Mouse (Mus musculus) myocyte (in vitro differentiated cells): ENCODE measurements around the gene 1700016D06Rik. TPM values are rescaled to one million over a fixed set of nuclear protein-coding genes. Genes with fewer than 3 reads are reported as not detected.

ENCODE experiments used
- H3K27me3 ChIP-seq: one replicate; pipeline ENCODE4 v1.6.1; 2011; ENCODE audit not compliant: control insufficient read depth, insufficient read depth, insufficient read length
- H3K36me3 ChIP-seq: one replicate; pipeline ENCODE4 v1.6.1; 2011; ENCODE audit not compliant: control insufficient read depth, insufficient read depth
- H3K4me2 ChIP-seq: one replicate; pipeline ENCODE4 v1.6.1; 2011; ENCODE audit warnings: low read depth, control low read depth
- H3K4me3 ChIP-seq: one replicate; pipeline ENCODE4 v1.5.1; 2011; ENCODE audit warnings: mild to moderate bottlenecking, control low read depth, moderate library complexity
- H3K79me2 ChIP-seq: one replicate; pipeline ENCODE4 v1.6.1; 2011; ENCODE audit not compliant: control insufficient read depth, insufficient read depth
- H3ac ChIP-seq: one replicate; pipeline ENCODE4 v1.6.1; 2011; ENCODE audit not compliant: control insufficient read depth, insufficient read length
- CEBPB ChIP-seq: IDR thresholded peaks from 2 replicates; pipeline ENCODE4 v1.6.1; 2011; ENCODE audit warnings: mild to moderate bottlenecking, moderate library complexity; ENCODE audit not compliant: poor library complexity, insufficient read depth, severe bottlenecking
- E2F4 ChIP-seq: IDR thresholded peaks from one replicate; pipeline ENCODE4 v1.6.1; 2011; ENCODE audit warnings: mild to moderate bottlenecking, control low read depth, moderate library complexity; ENCODE audit not compliant: insufficient read depth
- MAX ChIP-seq: IDR thresholded peaks from one replicate; pipeline ENCODE4 v1.6.1; 2011; ENCODE audit warnings: low read depth, mild to moderate bottlenecking, control low read depth
- MYOD1 ChIP-seq, 3 experiments: IDR thresholded peaks; one replicate each; pipeline ENCODE4 v1.6.1; 2011; ENCODE audit warnings: control low read depth in 2 of 3, low read depth in 2 of 3, mild to moderate bottlenecking in 2 of 3, moderate library complexity in 1 of 3; ENCODE audit not compliant: insufficient read length in 2 of 3, control insufficient read depth in 1 of 3
- MYOG ChIP-seq, 3 experiments: IDR thresholded peaks; one replicate each; pipeline ENCODE4 v1.6.1; 2011; ENCODE audit warnings: control low read depth in 2 of 3, low read depth in 2 of 3, mild to moderate bottlenecking in 2 of 3; ENCODE audit not compliant: insufficient read length in 2 of 3, control insufficient read depth in 1 of 3, insufficient read depth in 1 of 3
- POLR2A ChIP-seq: IDR thresholded peaks from one replicate; pipeline ENCODE4 v1.6.1; 2011; ENCODE audit warnings: low read depth, mild to moderate bottlenecking, control low read depth, moderate library complexity; ENCODE audit not compliant: insufficient read length
- POLR2AphosphoS2 ChIP-seq: IDR thresholded peaks from one replicate; pipeline ENCODE4 v1.6.1; 2011; ENCODE audit warnings: low read depth, control low read depth; ENCODE audit not compliant: insufficient read length
- REST ChIP-seq: IDR thresholded peaks from one replicate; pipeline ENCODE4 v1.6.1; 2011; ENCODE audit warnings: mild to moderate bottlenecking, control low read depth, moderate library complexity; ENCODE audit not compliant: insufficient read depth, insufficient read length
- SRF ChIP-seq: IDR thresholded peaks from one replicate; pipeline ENCODE4 v1.6.1; 2011; ENCODE audit warnings: low read depth; ENCODE audit not compliant: control insufficient read depth, insufficient read length
- TCF12 ChIP-seq: IDR thresholded peaks from one replicate; pipeline ENCODE4 v1.6.1; 2011; ENCODE audit warnings: mild to moderate bottlenecking, control low read depth; ENCODE audit not compliant: poor library complexity, insufficient read depth, severe bottlenecking
- TCF3 ChIP-seq: IDR thresholded peaks from one replicate; pipeline ENCODE4 v1.6.1; 2011; ENCODE audit warnings: low read depth, control low read depth; ENCODE audit not compliant: insufficient read length
- USF1 ChIP-seq: IDR thresholded peaks from one replicate; pipeline ENCODE4 v1.6.1; 2011; ENCODE audit warnings: low read depth, mild to moderate bottlenecking, control low read depth, moderate library complexity
- polyA plus RNA-seq: library from polyadenylated mRNA; unstranded; fragments of >200 nt; fragmentation: generic; extraction: Trizol; gene quantifications from one replicate; pipeline ENCODE4 v1.2.1, GENCODE M21; 2012; ENCODE audit warnings: missing spikeins

Gene 1700016D06Rik
- polyA plus RNA-seq, 1 experiment: 0.30 TPM

- Histone ChIP-seq H3K4me3 (no peak overlapping the region), H3K4me2 (peak overlapping the region; percentile 31), H3K79me2 (peaks cover 66% of the 10 kb centered on the region), H3K36me3 (peaks cover 34% of the 10 kb centered on the region), H3K27me3 (no peaks in the 10 kb centered on the region), H3ac (no peak overlapping the region)
- no peak for TF ChIP-seq CEBPB
- TF ChIP-seq POLR2AphosphoS2: no peak
- no peak for TF ChIP-seq REST
- no peak for TF ChIP-seq MYOD1 (IDR thresholded peaks at IDR 0.05; ENCODE audit: control insufficient read depth in 1 of 3, insufficient read length in 2 of 3, low read depth in 2 of 3)
- TF ChIP-seq TCF12: no peak
- no peak for TF ChIP-seq USF1
- TF ChIP-seq MYOG (IDR thresholded peaks at IDR 0.05; ENCODE audit: control insufficient read depth in 1 of 3, insufficient read depth in 1 of 3, insufficient read length in 2 of 3, low read depth in 2 of 3): no peak
- no peak for TF ChIP-seq E2F4
- no peak for TF ChIP-seq SRF
- TF ChIP-seq MAX: no peak
- no peak for TF ChIP-seq POLR2A
- no peak for TF ChIP-seq TCF3
Measured at GRCm38 (mm10) chr8:11628506-11629132, 72.2 kb downstream of the 1700016D06Rik start.

- H3K4me2 ChIP-seq: no peak overlapping the region
- TF ChIP-seq TCF12: no peak
- TF ChIP-seq SRF: no peak
- no peak for TF ChIP-seq POLR2A
- TF ChIP-seq MYOD1 (IDR thresholded peaks at IDR 0.05; ENCODE audit: control insufficient read depth in 1 of 3, insufficient read length in 2 of 3, low read depth in 2 of 3): no peak
- no peak for TF ChIP-seq POLR2AphosphoS2
- no peak for TF ChIP-seq TCF3
- no peak for TF ChIP-seq USF1
- TF ChIP-seq MAX: no peak
- no peak for TF ChIP-seq MYOG (IDR thresholded peaks at IDR 0.05; ENCODE audit: control insufficient read depth in 1 of 3, insufficient read depth in 1 of 3, insufficient read length in 2 of 3, low read depth in 2 of 3)
- TF ChIP-seq REST: no peak
- no peak for TF ChIP-seq E2F4
- no peak for TF ChIP-seq CEBPB
- H3K4me3 ChIP-seq: no peak overlapping the region
- H3ac ChIP-seq: no peak overlapping the region
- H3K27me3 ChIP-seq: no peaks in the 10 kb centered on the region
- peaks cover 60% of the 10 kb centered on the region for H3K79me2 ChIP-seq
- H3K36me3 ChIP-seq: peaks cover 41% of the 10 kb centered on the region
Measured at GRCm38 (mm10) chr8:11627717-11628116, 73.1 kb downstream of the 1700016D06Rik start.

- Histone ChIP-seq H3K4me3 (no peak overlapping the region), H3K4me2 (no peak overlapping the region), H3K79me2 (peaks cover 38% of the 10 kb centered on the region), H3K36me3 (peaks cover 50% of the 10 kb centered on the region), H3K27me3 (no peaks in the 10 kb centered on the region), H3ac (no peak overlapping the region)
- TF ChIP-seq TCF12: no peak
- TF ChIP-seq USF1: no peak
- TF ChIP-seq MYOD1 (IDR thresholded peaks at IDR 0.05; ENCODE audit: control insufficient read depth in 1 of 3, insufficient read length in 2 of 3, low read depth in 2 of 3): no peak
- TF ChIP-seq POLR2AphosphoS2: no peak
- no peak for TF ChIP-seq REST
Measured at GRCm38 (mm10) chr8:11625084-11625483, 75.8 kb downstream of the 1700016D06Rik start.

GRCm38 (mm10) chr8:11619091-11619490, 81.8 kb downstream of the 1700016D06Rik start:
- TF ChIP-seq MYOD1 (IDR thresholded peaks at IDR 0.05; ENCODE audit: control insufficient read depth in 1 of 3, insufficient read length in 2 of 3, low read depth in 2 of 3) (no peak), SRF (no peak), E2F4 (no peak), USF1 (no peak), REST (no peak), POLR2AphosphoS2 (no peak), CEBPB (no peak), POLR2A (no peak)

GRCm38 (mm10) chr8:11618063-11618462, 82.8 kb downstream of the 1700016D06Rik start:
- Histone ChIP-seq H3K27me3 (no peaks in the 10 kb centered on the region), H3K36me3 (peaks cover 68% of the 10 kb centered on the region), H3K4me2 (no peak overlapping the region), H3K79me2 (peaks cover 9% of the 10 kb centered on the region), H3K4me3 (no peak overlapping the region), H3ac (no peak overlapping the region)
- TF ChIP-seq SRF (no peak), REST (no peak), CEBPB (no peak), MYOD1 (IDR thresholded peaks at IDR 0.05; ENCODE audit: control insufficient read depth in 1 of 3, insufficient read length in 2 of 3, low read depth in 2 of 3) (no peak), POLR2AphosphoS2 (no peak), POLR2A (no peak)

More at GRCm38 (mm10) chr8:11619091-11619490, 81.8 kb downstream of the 1700016D06Rik start:
- Histone ChIP-seq H3K36me3 (peaks cover 70% of the 10 kb centered on the region), H3K4me2 (no peak overlapping the region), H3K27me3 (no peaks in the 10 kb centered on the region), H3K79me2 (peaks cover 9% of the 10 kb centered on the region), H3K4me3 (no peak overlapping the region), H3ac (no peak overlapping the region)
